Mouse (Mus musculus) forebrain, embryonic 13.5 days (tissue): ENCODE data around the gene Utrn. TPM values are rescaled to one million over a fixed set of nuclear protein-coding genes. Genes with fewer than 3 reads are reported as not detected.
A peak's percentile ranks its signal among the peaks of the same experiment; 100 is the strongest.

ENCODE experiments used
- ATAC-seq: fragments of 200-750 bp; cut with Nextera tagmentation; 2 replicates; pipeline ENCODE4 v1.8.0; 2017
- H3K27ac ChIP-seq: fragments of 300-500 bp; sonication (generic); 2 replicates; pipeline ENCODE4 v1.5.1; 2015; ENCODE audit warnings: inconsistent platforms, mild to moderate bottlenecking, moderate library complexity
- H3K27me3 ChIP-seq: fragments of 300-500 bp; sonication (generic); 2 replicates; pipeline ENCODE4 v1.6.1; 2015; ENCODE audit warnings: mild to moderate bottlenecking, inconsistent platforms
- H3K36me3 ChIP-seq: fragments of 300-500 bp; sonication (generic); 2 replicates; pipeline ENCODE4 v1.6.1; 2015; ENCODE audit warnings: mild to moderate bottlenecking, inconsistent platforms; ENCODE audit not compliant: poor library complexity, severe bottlenecking
- H3K4me1 ChIP-seq: fragments of 300-500 bp; sonication (generic); 2 replicates; pipeline ENCODE4 v1.6.1; 2015; ENCODE audit warnings: inconsistent platforms
- H3K4me2 ChIP-seq: fragments of 300-500 bp; sonication (generic); 2 replicates; pipeline ENCODE4 v1.6.1; 2015; ENCODE audit warnings: inconsistent platforms, mild to moderate bottlenecking, moderate library complexity
- H3K4me3 ChIP-seq: fragments of 300-500 bp; sonication (generic); 2 replicates; pipeline ENCODE4 v1.5.1; 2015; ENCODE audit warnings: mild to moderate bottlenecking, inconsistent platforms
- H3K9ac ChIP-seq: fragments of 300-500 bp; sonication (generic); 2 replicates; pipeline ENCODE4 v1.6.1; 2015; ENCODE audit warnings: mild to moderate bottlenecking, inconsistent platforms
- H3K9me3 ChIP-seq: fragments of 300-500 bp; sonication (generic); replicated peaks from 2 replicates; pipeline ENCODE4 v1.6.1; 2016; ENCODE audit warnings: inconsistent platforms
- WGBS: fragments of 180-500 bp; shearing (Covaris S2); methylation state at CpG from one replicate; pipeline ENCODE4 v1.1.7; 2015; 5-methylcytosine and 5-hydroxymethylcytosine counted together
- polyA plus RNA-seq: library from polyadenylated mRNA; unstranded; fragments of >200 nt; fragmentation: Nextera tagmentation; extraction: Ambion mirVana; gene quantifications from 2 replicates; pipeline ENCODE4 v1.2.1, GENCODE M21; 2015

The Utrn gene
- polyA plus RNA-seq, 1 experiment from 2014 or later, result 18.7 TPM

DNA sequence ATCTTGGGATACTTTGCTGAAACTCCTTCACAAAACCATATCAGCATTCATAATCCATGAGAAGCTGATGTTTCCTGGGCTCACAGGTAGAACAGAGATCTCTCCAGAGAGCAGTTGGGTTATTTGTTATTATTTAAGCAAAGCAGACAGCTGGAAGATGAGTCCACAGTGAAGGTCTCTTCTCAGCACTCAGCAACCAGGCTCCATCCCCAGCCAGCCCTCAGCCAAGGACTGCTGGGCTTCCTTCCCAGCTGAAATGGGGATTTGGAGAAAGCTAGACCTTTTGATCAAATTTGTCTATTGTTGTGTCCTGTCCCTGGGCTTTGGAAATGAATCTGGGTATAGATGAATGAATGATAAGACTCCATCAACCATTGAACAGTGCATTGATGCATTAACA lies 276.1 kb downstream of the Utrn start:
- Histone ChIP-seq H3K4me2 (no peak overlapping the region), H3K27me3 (no peaks in the 10 kb centered on the region), H3K9ac (no peak overlapping the region), H3K4me3 (no peak overlapping the region), H3K36me3 (no peaks in the 10 kb centered on the region), H3K9me3 (no peaks in the 10 kb centered on the region), H3K27ac (no peak overlapping the region), H3K4me1 (peaks cover 6% of the 10 kb centered on the region)
- ATAC-seq, result no peak

DNA sequence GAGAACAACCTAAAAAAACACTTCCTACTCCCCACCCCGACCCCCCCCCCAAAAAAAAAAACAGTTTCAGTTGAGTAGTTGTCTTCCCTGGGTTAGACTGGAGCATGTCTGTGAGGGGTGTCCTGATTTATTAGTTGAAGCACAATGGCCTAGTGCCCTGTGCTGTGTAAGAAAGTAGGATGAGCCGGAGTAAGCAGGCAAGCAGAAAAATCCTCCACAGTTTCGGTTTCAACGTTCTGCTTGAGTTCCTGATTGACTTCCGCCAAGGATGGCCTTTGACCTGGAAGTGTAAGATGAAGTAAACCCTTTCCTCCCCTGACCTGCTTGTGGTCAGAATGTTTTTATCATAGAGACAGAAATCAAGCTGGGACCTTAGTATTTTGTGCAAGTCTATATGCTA lies 277.2 kb downstream of the Utrn start:
- H3K36me3 ChIP-seq, result no peaks in the 10 kb centered on the region
- 72% methylated on average over 5 of the region's 5 CpGs for WGBS
- H3K4me2 ChIP-seq, result no peak overlapping the region
- no peak for ATAC-seq
- H3K9ac ChIP-seq, result no peak overlapping the region
- peaks cover 15% of the 10 kb centered on the region for H3K4me1 ChIP-seq
- H3K27me3 ChIP-seq, result no peaks in the 10 kb centered on the region
- no peaks in the 10 kb centered on the region for H3K9me3 ChIP-seq
- no peak overlapping the region for H3K27ac ChIP-seq
- no peak overlapping the region for H3K4me3 ChIP-seq

DNA sequence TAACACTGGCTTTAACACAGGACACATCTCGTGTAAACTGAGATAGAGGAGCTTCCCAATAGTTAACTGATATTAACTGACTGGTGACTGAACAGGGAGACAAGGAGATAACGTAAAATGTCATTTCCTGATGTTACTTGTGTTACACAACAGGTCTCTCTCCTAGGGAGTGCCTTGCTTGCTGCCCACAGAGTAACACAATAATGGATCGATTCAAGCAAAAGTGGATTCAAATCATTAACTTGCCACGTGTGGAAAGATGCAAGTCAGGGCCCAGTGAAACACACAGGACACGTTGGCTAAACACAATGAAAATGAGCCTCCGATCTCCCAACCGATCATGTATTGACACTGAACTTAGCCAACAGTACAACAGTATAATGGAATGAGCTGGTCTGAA lies 281.1 kb downstream of the Utrn start:
- Histone ChIP-seq H3K4me3 (no peak overlapping the region), H3K36me3 (no peaks in the 10 kb centered on the region), H3K27me3 (no peaks in the 10 kb centered on the region), H3K27ac (0 out of 2 replicates have a peak overlapping the region, but pooled peaks have one; percentile 57), H3K4me2 (no peak overlapping the region), H3K9me3 (no peaks in the 10 kb centered on the region), H3K9ac (no peak overlapping the region), H3K4me1 (peaks cover 18% of the 10 kb centered on the region)
- ATAC-seq, result no peak
- WGBS, result 77% methylated on average over 7 of the region's 7 CpGs

DNA sequence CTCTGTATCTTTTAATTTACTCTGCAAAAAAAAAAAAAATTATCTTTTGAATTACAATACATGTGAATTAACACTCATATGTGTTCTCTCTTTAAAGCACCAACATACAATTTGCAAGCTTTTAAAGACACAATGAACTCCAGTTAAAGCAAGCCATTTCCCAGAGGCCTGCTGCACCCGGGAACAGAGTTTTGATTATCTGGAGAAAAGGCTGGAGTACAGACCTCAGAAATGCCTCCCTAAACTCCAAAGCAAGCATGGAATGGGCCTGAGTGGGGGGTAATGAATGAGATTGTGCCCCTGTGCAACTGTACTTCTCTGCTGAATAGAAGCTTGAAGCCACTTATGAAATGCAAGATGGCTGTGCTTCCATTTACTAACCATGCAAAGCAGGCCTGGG lies 281.8 kb downstream of the Utrn start:
- peak; percentile 71 for ATAC-seq
- peak overlapping the region; percentile 57 for H3K27ac ChIP-seq

DNA sequence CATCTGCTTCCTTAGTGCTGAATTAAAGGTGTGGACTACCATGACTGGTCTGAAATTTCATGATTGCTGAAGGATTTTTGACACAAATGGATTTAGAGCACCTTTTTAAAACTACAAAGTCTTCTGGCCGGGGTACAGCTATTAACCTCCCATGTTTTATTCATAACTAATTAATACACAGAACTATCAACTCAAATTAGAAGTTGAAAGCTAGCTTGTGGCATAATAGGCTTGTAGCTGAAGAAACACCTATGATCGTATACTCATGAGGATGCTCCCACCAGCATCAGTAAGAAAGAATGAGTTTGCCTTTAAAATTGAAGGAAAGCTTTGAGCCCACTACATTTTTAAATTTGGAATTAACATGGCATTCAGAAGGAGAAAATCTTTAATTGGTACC lies 282.3 kb downstream of the Utrn start:
- H3K4me2 ChIP-seq, result no peak overlapping the region
- ATAC-seq, result peak; percentile 54; the same call in 1 of the 2 replicates
- no peak overlapping the region for H3K4me3 ChIP-seq
- H3K27ac ChIP-seq, result no peak overlapping the region
- H3K36me3 ChIP-seq, result no peaks in the 10 kb centered on the region
- peaks cover 18% of the 10 kb centered on the region for H3K4me1 ChIP-seq
- no peaks in the 10 kb centered on the region for H3K9me3 ChIP-seq
- 44% methylated on average over 2 of the region's 2 CpGs for WGBS
- no peak overlapping the region for H3K9ac ChIP-seq
- no peaks in the 10 kb centered on the region for H3K27me3 ChIP-seq

More for the DNA sequence above, 281.8 kb downstream of the Utrn start:
- H3K27me3 ChIP-seq, result no peaks in the 10 kb centered on the region
- no peaks in the 10 kb centered on the region for H3K9me3 ChIP-seq
- H3K36me3 ChIP-seq, result no peaks in the 10 kb centered on the region
- H3K4me3 ChIP-seq, result no peak overlapping the region
- H3K4me2 ChIP-seq, result no peak overlapping the region
- WGBS, result 20% methylated on average over 1 of the region's 1 CpGs
- peaks cover 18% of the 10 kb centered on the region for H3K4me1 ChIP-seq
- H3K9ac ChIP-seq, result no peak overlapping the region

DNA sequence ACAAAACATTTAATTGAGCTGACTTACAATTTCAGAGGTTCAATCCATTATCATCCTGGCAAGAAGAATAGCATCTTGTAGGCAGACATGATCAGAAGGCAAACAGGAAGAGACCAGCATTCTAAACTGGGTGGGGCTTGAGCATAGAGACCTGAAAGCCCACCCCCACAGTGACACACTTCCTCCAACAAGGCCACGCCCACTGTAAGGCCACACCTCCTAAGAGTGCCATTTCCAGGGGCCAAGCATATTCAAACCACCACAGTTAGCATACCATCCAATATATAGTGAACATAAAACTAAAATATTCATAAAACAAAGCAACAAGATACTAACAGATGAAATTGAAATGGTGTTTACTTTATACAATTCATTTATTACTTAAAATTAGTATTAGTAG lies 283.0 kb downstream of the Utrn start:
- ATAC-seq, result no peak
- Histone ChIP-seq H3K4me3 (no peak overlapping the region), H3K4me1 (peaks cover 18% of the 10 kb centered on the region), H3K27ac (no peak overlapping the region), H3K9me3 (no peaks in the 10 kb centered on the region), H3K27me3 (no peaks in the 10 kb centered on the region), H3K4me2 (no peak overlapping the region), H3K36me3 (no peaks in the 10 kb centered on the region), H3K9ac (no peak overlapping the region)
- WGBS, result 85% methylated on average over 1 of the region's 1 CpGs

DNA sequence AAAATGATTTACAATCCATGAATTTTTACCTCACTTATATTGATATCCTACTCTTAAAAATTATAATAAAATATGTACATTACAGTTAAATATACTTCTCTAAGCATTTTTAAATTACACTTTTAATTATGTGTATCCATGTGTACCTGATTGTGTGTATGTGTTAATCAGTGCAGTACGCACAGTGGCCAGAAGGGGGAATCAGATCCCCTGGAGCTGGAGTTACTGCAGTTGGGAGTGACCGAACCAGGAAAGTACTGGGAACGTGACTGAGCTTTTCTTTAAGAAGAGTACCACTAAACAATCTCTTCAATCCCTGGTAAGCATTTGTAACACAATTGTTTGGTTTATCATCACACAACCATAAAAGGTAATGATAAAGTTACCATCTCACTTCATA lies 285.7 kb downstream of the Utrn start:
- no peak overlapping the region for H3K9ac ChIP-seq
- no peaks in the 10 kb centered on the region for H3K9me3 ChIP-seq
- H3K4me1 ChIP-seq, result peaks cover 18% of the 10 kb centered on the region
- no peak for ATAC-seq
- H3K27me3 ChIP-seq, result no peaks in the 10 kb centered on the region
- 98% methylated on average over 3 of the region's 3 CpGs for WGBS
- no peak overlapping the region for H3K27ac ChIP-seq
- H3K4me3 ChIP-seq, result no peak overlapping the region
- no peaks in the 10 kb centered on the region for H3K36me3 ChIP-seq
- no peak overlapping the region for H3K4me2 ChIP-seq

DNA sequence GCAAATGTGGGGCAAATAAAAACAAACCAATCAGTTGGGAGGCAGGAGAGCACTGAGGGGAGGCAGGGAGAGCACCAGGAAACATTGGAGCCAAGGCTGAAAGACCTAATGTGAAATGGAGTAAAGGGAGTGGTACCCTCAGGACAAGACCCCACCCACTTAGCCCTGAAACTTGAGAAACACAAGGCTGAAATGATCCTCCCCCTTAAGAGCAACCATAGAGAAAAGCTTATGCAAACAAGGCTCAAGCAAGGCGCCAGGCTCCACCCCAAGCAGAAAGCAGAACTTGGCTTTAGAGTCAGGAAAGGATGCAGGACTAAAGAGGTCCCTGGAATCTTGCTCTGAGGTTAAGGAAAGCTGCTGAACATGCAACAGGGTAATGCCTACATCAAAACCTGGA lies 290.1 kb downstream of the Utrn start:
- no peak overlapping the region for H3K9ac ChIP-seq
- H3K27ac ChIP-seq, result no peak overlapping the region
- no peak overlapping the region for H3K4me3 ChIP-seq
- H3K9me3 ChIP-seq, result no peaks in the 10 kb centered on the region
- H3K27me3 ChIP-seq, result no peaks in the 10 kb centered on the region
- ATAC-seq, result no peak
- no peaks in the 10 kb centered on the region for H3K36me3 ChIP-seq
- WGBS, result 24% methylated on average over 1 of the region's 1 CpGs
- H3K4me1 ChIP-seq, result peaks cover 14% of the 10 kb centered on the region; the same call in 1 of the 2 replicates
- no peak overlapping the region for H3K4me2 ChIP-seq

DNA sequence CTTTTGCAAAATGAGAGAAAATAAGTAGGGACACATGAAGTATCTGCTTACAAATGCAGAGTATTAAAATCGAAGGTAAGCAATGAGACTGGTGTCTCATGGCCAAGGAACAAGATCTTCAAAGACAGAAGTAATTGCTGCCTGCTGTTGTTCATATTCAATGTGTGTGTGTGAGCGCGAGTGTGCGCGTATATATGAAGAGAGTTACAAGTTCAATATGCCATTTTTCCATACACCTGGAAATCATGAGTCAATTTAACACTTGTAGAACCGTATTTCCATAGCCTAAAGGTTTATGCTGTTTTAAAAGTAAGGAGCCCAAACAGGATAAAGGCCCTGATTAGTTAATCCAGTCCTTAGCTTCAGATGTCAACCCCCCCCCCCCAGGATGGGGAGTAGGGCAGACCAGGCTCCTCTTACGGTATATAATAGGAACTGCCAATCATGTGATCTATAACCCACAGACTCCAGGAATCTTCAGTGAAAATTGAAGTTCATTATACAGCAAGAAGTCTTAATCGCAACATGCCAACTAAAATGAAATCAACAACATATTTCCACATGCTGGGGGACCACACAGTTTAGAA lies 293.2 kb downstream of the Utrn start:
- H3K9me3 ChIP-seq, result no peaks in the 10 kb centered on the region
- no peaks in the 10 kb centered on the region for H3K36me3 ChIP-seq
- H3K27me3 ChIP-seq, result no peaks in the 10 kb centered on the region
- H3K9ac ChIP-seq, result no peak overlapping the region
- WGBS, result 76% methylated on average over 8 of the region's 8 CpGs
- H3K4me1 ChIP-seq, result peaks cover 26% of the 10 kb centered on the region
- no peak overlapping the region for H3K27ac ChIP-seq
- H3K4me2 ChIP-seq, result no peak overlapping the region
- no peak for ATAC-seq
- H3K4me3 ChIP-seq, result no peak overlapping the region

DNA sequence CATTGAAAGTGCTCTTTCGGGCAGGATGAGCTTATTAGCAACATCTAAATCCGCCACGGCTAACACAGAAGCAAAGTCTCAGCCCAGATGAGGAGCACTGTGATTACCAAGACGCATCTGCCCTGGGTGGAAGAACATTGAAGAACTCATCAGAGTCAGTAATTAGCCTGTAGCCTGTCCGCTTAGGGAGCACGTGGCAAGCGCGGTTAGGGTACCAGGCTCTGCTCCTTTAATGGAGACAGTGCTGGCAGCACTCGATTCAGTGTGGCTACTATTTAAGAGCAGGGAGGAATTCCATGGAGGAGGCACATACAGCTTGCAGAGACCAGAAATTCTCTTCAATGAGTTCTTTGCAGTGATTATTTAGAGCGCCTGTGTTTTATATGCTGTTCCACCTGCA lies 294.4 kb downstream of the Utrn start:
- 23% methylated on average over 10 of the region's 10 CpGs for WGBS
- Histone ChIP-seq H3K27ac (no peak overlapping the region), H3K9ac (no peak overlapping the region), H3K4me2 (peak overlapping the region; percentile 39), H3K27me3 (no peaks in the 10 kb centered on the region), H3K9me3 (no peaks in the 10 kb centered on the region), H3K4me1 (peaks cover 26% of the 10 kb centered on the region), H3K36me3 (no peaks in the 10 kb centered on the region), H3K4me3 (no peak overlapping the region)
- peak; percentile 48; the same call in 1 of the 2 replicates for ATAC-seq

DNA sequence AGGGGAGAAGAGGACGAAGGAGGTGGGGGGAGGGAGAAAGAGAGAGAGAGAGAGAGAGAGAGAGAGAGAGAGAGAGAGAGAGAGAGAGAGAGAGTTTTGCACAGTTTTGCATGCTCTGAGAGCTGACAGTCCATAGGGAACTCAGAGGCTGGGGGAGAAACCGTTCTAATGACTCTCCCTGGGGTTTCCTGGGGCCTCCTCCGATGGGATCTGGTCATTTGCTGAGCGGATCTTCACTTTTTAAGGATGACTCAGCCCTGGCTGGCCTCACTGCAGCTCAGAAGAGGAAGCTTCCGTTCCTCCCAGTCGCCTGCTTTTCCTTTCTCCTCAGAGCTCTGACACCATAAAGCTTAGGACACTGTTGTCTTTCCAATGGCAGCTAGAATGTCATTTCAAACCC lies 295.6 kb downstream of the Utrn start:
- Histone ChIP-seq H3K36me3 (no peaks in the 10 kb centered on the region), H3K4me3 (no peak overlapping the region), H3K4me1 (peaks cover 26% of the 10 kb centered on the region), H3K27me3 (no peaks in the 10 kb centered on the region), H3K9me3 (no peaks in the 10 kb centered on the region), H3K27ac (no peak overlapping the region), H3K4me2 (no peak overlapping the region), H3K9ac (no peak overlapping the region)
- 14% methylated on average over 5 of the region's 6 CpGs for WGBS
- ATAC-seq, result 0 out of 2 replicates have a peak, but pooled peaks have one; percentile 22

DNA sequence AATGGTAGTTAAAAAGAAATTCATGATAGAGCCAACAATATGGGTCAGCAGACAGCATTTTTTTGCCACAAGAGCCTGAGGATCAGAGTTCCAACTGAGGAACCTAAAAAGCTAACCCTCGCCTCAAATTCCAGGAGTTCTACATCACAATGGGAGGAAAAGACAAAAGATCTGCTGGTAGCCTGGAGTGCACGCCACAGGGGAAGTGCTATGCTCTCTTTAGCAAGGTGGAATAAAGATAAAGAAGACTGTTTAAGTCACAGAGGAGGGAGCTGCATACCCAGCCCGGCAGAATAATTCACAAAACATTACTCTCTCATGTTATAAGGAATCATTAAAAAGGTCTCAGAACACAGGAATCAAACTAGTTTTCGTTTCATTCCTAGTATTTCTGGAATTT lies 296.4 kb downstream of the Utrn start:
- 4% methylated on average over 4 of the region's 4 CpGs for WGBS
- Histone ChIP-seq H3K36me3 (no peaks in the 10 kb centered on the region), H3K9ac (no peak overlapping the region), H3K4me3 (no peak overlapping the region), H3K27me3 (no peaks in the 10 kb centered on the region), H3K9me3 (no peaks in the 10 kb centered on the region), H3K4me1 (peaks cover 26% of the 10 kb centered on the region), H3K4me2 (no peak overlapping the region), H3K27ac (no peak overlapping the region)
- ATAC-seq, result no peak

DNA sequence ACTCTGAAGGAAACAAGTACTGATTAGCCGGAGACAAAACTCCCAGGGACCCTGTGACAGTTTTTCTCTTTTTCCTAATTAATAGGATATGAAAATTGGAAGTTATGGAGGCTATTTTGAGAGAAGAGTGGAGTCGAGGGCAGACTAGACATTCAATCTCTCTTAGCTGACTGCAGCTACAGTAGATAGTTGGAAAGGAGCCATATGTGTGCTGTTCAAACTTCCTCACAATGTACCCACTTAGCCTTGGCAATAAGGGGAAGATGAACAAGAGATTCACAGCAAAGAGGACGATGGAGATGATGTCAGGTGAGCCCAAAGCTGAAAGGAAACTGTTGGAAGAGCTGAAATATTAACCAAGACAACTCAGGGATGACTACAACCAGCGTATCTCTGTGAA lies 304.7 kb downstream of the Utrn start:
- H3K9me3 ChIP-seq, result no peaks in the 10 kb centered on the region
- no peaks in the 10 kb centered on the region for H3K36me3 ChIP-seq
- H3K27me3 ChIP-seq, result no peaks in the 10 kb centered on the region
- no peak overlapping the region for H3K4me2 ChIP-seq
- WGBS, result 76% methylated on average over 4 of the region's 4 CpGs
- H3K9ac ChIP-seq, result no peak overlapping the region
- ATAC-seq, result no peak
- no peak overlapping the region for H3K4me3 ChIP-seq
- H3K4me1 ChIP-seq, result no peaks in the 10 kb centered on the region
- H3K27ac ChIP-seq, result no peak overlapping the region
